Mouse (Mus musculus) bone marrow, adult 2 months (tissue): Measurements from ENCODE around the gene Lima1. TPM values are rescaled to one million over a fixed set of nuclear protein-coding genes. Genes with fewer than 3 reads are reported as not detected.
"Not testable (repeated sequence)": the region's sequence is repeated elsewhere in the genome, so short reads cannot be mapped to it uniquely, and the experiment has no call there.

ENCODE experiments used
- H3K27ac ChIP-seq: fragments of 200-500 bp; 2 replicates; pipeline ENCODE4 v1.5.1; 2012; ENCODE audit warnings: low read depth, mild to moderate bottlenecking, control low read depth, inconsistent platforms, low read length; ENCODE audit not compliant: control insufficient read depth, poor library complexity, insufficient read depth
- H3K4me1 ChIP-seq: fragments of 200-500 bp; 2 replicates; pipeline ENCODE4 v1.6.1; 2011; ENCODE audit warnings: low read length; ENCODE audit not compliant: control insufficient read depth, insufficient read depth
- H3K4me3 ChIP-seq: fragments of 200-500 bp; replicated peaks from 2 replicates; pipeline ENCODE3; 2011; ENCODE audit warnings: mild to moderate bottlenecking, low read depth, low read length, control low read depth; ENCODE audit not compliant: control insufficient read depth
- CTCF ChIP-seq: fragments of 200-500 bp; IDR thresholded peaks from 2 replicates; pipeline ENCODE4 v1.5.1; 2011; ENCODE audit warnings: low read length, control low read depth; ENCODE audit not compliant: control insufficient read depth, insufficient read depth
- POLR2A ChIP-seq: fragments of 200-500 bp; IDR thresholded peaks from 2 replicates; pipeline ENCODE4 v1.6.1; 2011; ENCODE audit warnings: low read depth, mild to moderate bottlenecking, control low read depth, low read length, borderline replicate concordance; ENCODE audit not compliant: control insufficient read depth
- WGBS: fragments of 180-500 bp; shearing (Covaris S2); methylation state at CpG from one replicate; pipeline ENCODE4 v1.1.7; 2018; 5-methylcytosine and 5-hydroxymethylcytosine counted together
- polyA plus RNA-seq: library from polyadenylated mRNA; stranded (reverse); fragments of >200 nt; gene quantifications from 2 replicates; pipeline ENCODE4 v1.2.4, GENCODE M21; 2011; ENCODE audit warnings: low replicate concordance; ENCODE audit not compliant: missing spikeins, insufficient read depth, insufficient read length

Gene Lima1
- polyA plus RNA-seq = 6.5 and 7.5 TPM in 2 replicates

GRCm38 (mm10) chr15:99875334-99875869 lies at the start of gene Lima1:
Gene Lima1 (minus strand): TSS chr15:99875456.
- 1% methylated on average over 37 of the region's 38 CpGs for WGBS
- Histone ChIP-seq H3K4me1 (no peaks in the 10 kb centered on the region), H3K27ac (no peak within 1 kb of the TSS), H3K4me3 (peak within 1 kb of the TSS; percentile 62)
- TF ChIP-seq POLR2A (no peak), CTCF (no peak)

- H3K27ac ChIP-seq = no peak overlapping the region
- TF ChIP-seq CTCF (no peak), POLR2A (no peak)
- no peaks in the 10 kb centered on the region for H3K4me1 ChIP-seq
- 78% methylated on average over 15 of the region's 15 CpGs for WGBS
- no peak overlapping the region for H3K4me3 ChIP-seq
These were observed 44.4 kb upstream of the Lima1 start for GRCm38 (mm10) chr15:99919601-99920158.

- WGBS = 64% methylated on average over 3 of the region's 3 CpGs
- no peaks in the 10 kb centered on the region for H3K4me1 ChIP-seq
- no peak for TF ChIP-seq POLR2A
- no peak for TF ChIP-seq CTCF
- no peak overlapping the region for H3K4me3 ChIP-seq
- H3K27ac ChIP-seq = no peak overlapping the region
These were observed 42.0 kb upstream of the Lima1 start for GRCm38 (mm10) chr15:99917264-99917663.

- TF ChIP-seq CTCF (no peak), POLR2A (no peak)
- Histone ChIP-seq H3K27ac (no peak overlapping the region), H3K4me1 (no peaks in the 10 kb centered on the region), H3K4me3 (no peak overlapping the region)
- 68% methylated on average over 5 of the region's 5 CpGs for WGBS
These were observed 39.4 kb upstream of the Lima1 start for GRCm38 (mm10) chr15:99914613-99915012.

GRCm38 (mm10) chr15:99911785-99912184 lies 36.5 kb upstream of the Lima1 start:
- WGBS = 88% methylated on average over 4 of the region's 4 CpGs
- Histone ChIP-seq H3K4me1 (peaks cover 3% of the 10 kb centered on the region; the same call in 1 of the 2 replicates), H3K4me3 (no peak overlapping the region), H3K27ac (no peak overlapping the region; the same call in 1 of the 2 replicates)
- TF ChIP-seq CTCF (no peak), POLR2A (no peak)

GRCm38 (mm10) chr15:99909339-99909996 lies 34.2 kb upstream of the Lima1 start:
- not testable (repeated sequence) for H3K4me1 ChIP-seq, H3K4me3 ChIP-seq, H3K27ac ChIP-seq
- 41% methylated on average over 14 of the region's 14 CpGs for WGBS

- TF ChIP-seq POLR2A (no peak), CTCF (no peak)
- 5% methylated on average over 1 of the region's 1 CpGs for WGBS
- H3K4me1 ChIP-seq = peaks cover 3% of the 10 kb centered on the region; the same call in 1 of the 2 replicates
- H3K27ac ChIP-seq = no peak overlapping the region
- H3K4me3 ChIP-seq = no peak overlapping the region
These were observed 32.3 kb upstream of the Lima1 start for GRCm38 (mm10) chr15:99907514-99907913.

- Histone ChIP-seq H3K27ac (no peak overlapping the region), H3K4me3 (no peak overlapping the region), H3K4me1 (peaks cover 3% of the 10 kb centered on the region; the same call in 1 of the 2 replicates)
- TF ChIP-seq CTCF (no peak), POLR2A (no peak)
- 70% methylated on average over 4 of the region's 4 CpGs for WGBS
These were observed 31.8 kb upstream of the Lima1 start for GRCm38 (mm10) chr15:99907041-99907440.

- no peak overlapping the region for H3K27ac ChIP-seq
- TF ChIP-seq CTCF (no peak), POLR2A (no peak)
These were observed 29.6 kb upstream of the Lima1 start for GRCm38 (mm10) chr15:99904841-99905240.

More at GRCm38 (mm10) chr15:99904841-99905240, 29.6 kb upstream of the Lima1 start:
- WGBS = 80% methylated on average over 9 of the region's 9 CpGs
- Histone ChIP-seq H3K4me1 (peaks cover 3% of the 10 kb centered on the region; the same call in 1 of the 2 replicates), H3K4me3 (no peak overlapping the region)
